Mouse (Mus musculus): ENCODE results near the gene Triobp. TPM values are rescaled to one million over a fixed set of nuclear protein-coding genes. Genes with fewer than 3 reads are reported as not detected.

The Triobp gene
- polyA plus RNA-seq, 1 experiment from 2014 or later = 35.4 TPM

DNA sequence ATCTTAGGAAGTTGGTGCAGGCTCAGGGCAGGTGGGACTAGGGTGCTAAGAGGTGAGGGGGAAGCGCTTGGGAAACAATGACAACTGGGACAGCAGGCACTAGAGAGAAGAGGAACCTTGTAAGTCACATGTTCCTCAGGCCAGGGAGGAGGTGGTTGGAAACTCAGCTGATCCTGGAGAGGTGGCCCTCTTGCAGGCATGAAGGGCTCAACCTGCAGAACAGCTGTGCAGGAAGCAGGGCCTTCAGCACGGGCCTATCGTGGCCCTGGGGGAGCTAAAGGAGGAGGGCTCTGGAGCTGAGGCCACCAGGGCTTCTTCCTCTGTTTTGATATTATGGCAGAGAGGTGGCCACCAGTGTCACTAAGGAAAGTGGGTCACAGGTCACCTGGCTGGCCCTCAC is 49.1 kb downstream of the Triobp start:
- H3K4me2 ChIP-seq (ENCODE audit: low read depth, low read length) = no peak overlapping the region
- no peak overlapping the region for H3K4me3 ChIP-seq (ENCODE audit: low read depth, low read length)
- no peaks in the 10 kb centered on the region for H3K9me3 ChIP-seq (ENCODE audit: control insufficient read depth, low read length)
- H3K9ac ChIP-seq (replicated peaks; ENCODE audit: low read depth, low read length) = no peak overlapping the region
- no peaks in the 10 kb centered on the region for H3K27me3 ChIP-seq (ENCODE audit: control insufficient read depth, insufficient read depth, low read length)
- no peak for ATAC-seq (ENCODE audit: low read depth)
- 96% methylated on average over 3 of the region's 3 CpGs for WGBS
- no peak overlapping the region for H3K27ac ChIP-seq (ENCODE audit: low read depth, low read length)
- no peaks in the 10 kb centered on the region for H3K4me1 ChIP-seq (ENCODE audit: control insufficient read depth, insufficient read depth, low read length)
- peaks cover 36% of the 10 kb centered on the region for H3K36me3 ChIP-seq (ENCODE audit: control insufficient read depth, insufficient read depth, low read length)

DNA sequence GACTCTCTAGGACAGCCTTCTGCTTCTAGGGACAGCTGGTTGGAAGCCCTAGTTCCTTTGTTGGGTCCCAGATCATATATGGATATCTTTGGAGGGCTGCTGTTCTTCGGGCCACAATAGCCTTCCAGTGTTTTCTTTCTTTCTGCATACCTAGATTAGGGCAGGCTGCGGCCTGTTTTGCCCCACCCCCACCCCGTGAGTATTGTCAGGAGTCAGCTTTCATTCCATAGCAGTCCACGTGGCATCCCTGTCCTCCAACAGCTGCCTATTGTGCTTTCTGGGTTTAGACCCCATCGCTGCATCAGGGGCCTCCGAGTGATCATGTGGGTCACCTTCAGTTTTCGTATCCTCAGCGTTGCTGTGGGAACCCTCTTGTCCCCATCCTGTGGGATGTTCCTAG is 50.8 kb downstream of the Triobp start:
- Histone ChIP-seq H3K4me1 (ENCODE audit: control insufficient read depth, insufficient read depth, low read length) (no peaks in the 10 kb centered on the region), H3K27ac (ENCODE audit: low read depth, low read length) (no peak overlapping the region), H3K4me3 (ENCODE audit: low read depth, low read length) (no peak overlapping the region), H3K9ac (replicated peaks; ENCODE audit: low read depth, low read length) (no peak overlapping the region), H3K4me2 (ENCODE audit: low read depth, low read length) (no peak overlapping the region), H3K36me3 (ENCODE audit: control insufficient read depth, insufficient read depth, low read length) (peaks cover 40% of the 10 kb centered on the region), H3K27me3 (ENCODE audit: control insufficient read depth, insufficient read depth, low read length) (no peaks in the 10 kb centered on the region), H3K9me3 (ENCODE audit: control insufficient read depth, low read length) (no peaks in the 10 kb centered on the region)
- no peak for ATAC-seq (ENCODE audit: low read depth)
- 74% methylated on average over 8 of the region's 8 CpGs for WGBS

GRCm38 (mm10) chr15:78999586-78999985 is 52.1 kb downstream of the Triobp start:
- Histone ChIP-seq H3K27ac (ENCODE audit: low read depth, low read length) (no peak overlapping the region), H3K4me2 (ENCODE audit: low read depth, low read length) (no peak overlapping the region), H3K4me3 (ENCODE audit: low read depth, low read length) (no peak overlapping the region), H3K27me3 (ENCODE audit: control insufficient read depth, insufficient read depth, low read length) (no peaks in the 10 kb centered on the region), H3K9ac (replicated peaks; ENCODE audit: low read depth, low read length) (no peak overlapping the region), H3K9me3 (ENCODE audit: control insufficient read depth, low read length) (no peaks in the 10 kb centered on the region), H3K36me3 (ENCODE audit: control insufficient read depth, insufficient read depth, low read length) (peaks cover 37% of the 10 kb centered on the region), H3K4me1 (ENCODE audit: control insufficient read depth, insufficient read depth, low read length) (no peaks in the 10 kb centered on the region)
- WGBS = 83% methylated on average over 11 of the region's 11 CpGs
- no peak for ATAC-seq (ENCODE audit: low read depth)

- ATAC-seq (ENCODE audit: low read depth) = no peak
- Histone ChIP-seq H3K4me3 (ENCODE audit: low read depth, low read length) (no peak overlapping the region), H3K27me3 (ENCODE audit: control insufficient read depth, insufficient read depth, low read length) (no peaks in the 10 kb centered on the region), H3K27ac (ENCODE audit: low read depth, low read length) (no peak overlapping the region), H3K36me3 (ENCODE audit: control insufficient read depth, insufficient read depth, low read length) (peaks cover 39% of the 10 kb centered on the region), H3K9ac (replicated peaks; ENCODE audit: low read depth, low read length) (no peak overlapping the region), H3K9me3 (ENCODE audit: control insufficient read depth, low read length) (no peaks in the 10 kb centered on the region), H3K4me2 (ENCODE audit: low read depth, low read length) (no peak overlapping the region), H3K4me1 (ENCODE audit: control insufficient read depth, insufficient read depth, low read length) (no peaks in the 10 kb centered on the region)
- WGBS = 77% methylated on average over 7 of the region's 7 CpGs
These were observed 52.9 kb downstream of the Triobp start for GRCm38 (mm10) chr15:79000357-79000791.

- WGBS = 94% methylated on average over 5 of the region's 5 CpGs
- H3K4me2 ChIP-seq (ENCODE audit: low read depth, low read length) = no peak overlapping the region
- no peaks in the 10 kb centered on the region for H3K9me3 ChIP-seq (ENCODE audit: control insufficient read depth, low read length)
- no peaks in the 10 kb centered on the region for H3K27me3 ChIP-seq (ENCODE audit: control insufficient read depth, insufficient read depth, low read length)
- no peak overlapping the region for H3K4me3 ChIP-seq (ENCODE audit: low read depth, low read length)
- ATAC-seq (ENCODE audit: low read depth) = no peak
- no peaks in the 10 kb centered on the region for H3K4me1 ChIP-seq (ENCODE audit: control insufficient read depth, insufficient read depth, low read length)
- H3K36me3 ChIP-seq (ENCODE audit: control insufficient read depth, insufficient read depth, low read length) = peaks cover 42% of the 10 kb centered on the region
- no peak overlapping the region for H3K27ac ChIP-seq (ENCODE audit: low read depth, low read length)
- H3K9ac ChIP-seq (replicated peaks; ENCODE audit: low read depth, low read length) = no peak overlapping the region
These were observed 54.0 kb downstream of the Triobp start for GRCm38 (mm10) chr15:79001559-79001958.

DNA sequence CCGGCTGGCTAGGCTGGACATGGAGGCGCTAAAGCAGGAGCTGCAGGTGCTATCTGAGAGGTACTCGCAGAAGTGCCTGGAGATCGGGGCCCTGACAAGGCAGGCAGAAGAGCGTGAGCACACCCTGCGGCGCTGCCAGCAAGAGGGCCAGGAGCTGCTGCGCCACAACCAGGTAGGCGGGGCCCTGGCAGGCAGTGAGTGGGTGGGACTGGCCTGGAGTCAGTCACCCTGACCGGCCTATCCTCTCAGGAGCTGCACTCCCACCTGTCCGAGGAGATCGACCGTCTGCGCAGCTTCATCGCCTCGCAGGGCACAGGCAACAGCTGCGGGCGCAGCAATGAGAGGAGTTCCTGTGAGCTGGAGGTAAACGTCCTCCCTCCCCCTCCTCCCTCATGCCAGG is 54.5 kb downstream of the Triobp start:
- Histone ChIP-seq H3K4me3 (ENCODE audit: low read depth, low read length) (no peak overlapping the region), H3K27me3 (ENCODE audit: control insufficient read depth, insufficient read depth, low read length) (no peaks in the 10 kb centered on the region), H3K9me3 (ENCODE audit: control insufficient read depth, low read length) (no peaks in the 10 kb centered on the region), H3K4me2 (ENCODE audit: low read depth, low read length) (no peak overlapping the region), H3K36me3 (ENCODE audit: control insufficient read depth, insufficient read depth, low read length) (peaks cover 42% of the 10 kb centered on the region), H3K4me1 (ENCODE audit: control insufficient read depth, insufficient read depth, low read length) (no peaks in the 10 kb centered on the region), H3K27ac (ENCODE audit: low read depth, low read length) (no peak overlapping the region), H3K9ac (replicated peaks; ENCODE audit: low read depth, low read length) (no peak overlapping the region)
- ATAC-seq (ENCODE audit: low read depth) = no peak
- WGBS = 58% methylated on average over 19 of the region's 19 CpGs

DNA sequence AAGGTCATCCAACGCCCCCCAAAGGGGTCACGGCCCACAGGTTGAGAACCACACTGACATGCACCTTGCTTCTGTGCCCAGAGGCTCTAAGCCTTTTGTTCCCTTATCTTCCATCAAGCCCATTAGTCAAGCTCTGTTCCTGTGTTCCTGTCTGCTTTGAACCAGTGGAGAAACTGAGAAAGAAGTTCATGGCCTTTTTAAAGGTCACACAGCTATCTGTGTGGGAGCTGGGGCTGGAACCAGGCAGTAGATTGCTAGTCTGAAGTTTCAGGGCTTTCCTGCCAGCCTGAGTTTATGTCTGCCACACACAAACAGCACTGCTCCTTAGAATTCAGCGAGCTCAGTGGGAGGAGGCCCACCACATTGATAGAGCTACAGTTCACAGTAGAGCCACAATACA is 55.6 kb downstream of the Triobp start:
- Histone ChIP-seq H3K9me3 (ENCODE audit: control insufficient read depth, low read length) (no peaks in the 10 kb centered on the region), H3K4me2 (ENCODE audit: low read depth, low read length) (no peak overlapping the region)

GRCm38 (mm10) chr15:79005581-79005980 is 58.1 kb downstream of the Triobp start:
- Histone ChIP-seq H3K4me2 (ENCODE audit: low read depth, low read length) (no peak overlapping the region), H3K27me3 (ENCODE audit: control insufficient read depth, insufficient read depth, low read length) (no peaks in the 10 kb centered on the region), H3K4me3 (ENCODE audit: low read depth, low read length) (no peak overlapping the region), H3K27ac (ENCODE audit: low read depth, low read length) (no peak overlapping the region), H3K4me1 (ENCODE audit: control insufficient read depth, insufficient read depth, low read length) (no peaks in the 10 kb centered on the region), H3K36me3 (ENCODE audit: control insufficient read depth, insufficient read depth, low read length) (peaks cover 37% of the 10 kb centered on the region), H3K9ac (replicated peaks; ENCODE audit: low read depth, low read length) (no peak overlapping the region), H3K9me3 (ENCODE audit: control insufficient read depth, low read length) (no peaks in the 10 kb centered on the region)
- 91% methylated on average over 9 of the region's 9 CpGs for WGBS
- ATAC-seq (ENCODE audit: low read depth) = no peak

More for the DNA sequence above, 55.6 kb downstream of the Triobp start:
- Histone ChIP-seq H3K36me3 (ENCODE audit: control insufficient read depth, insufficient read depth, low read length) (peaks cover 42% of the 10 kb centered on the region), H3K4me3 (ENCODE audit: low read depth, low read length) (no peak overlapping the region), H3K9ac (replicated peaks; ENCODE audit: low read depth, low read length) (no peak overlapping the region), H3K4me1 (ENCODE audit: control insufficient read depth, insufficient read depth, low read length) (no peaks in the 10 kb centered on the region), H3K27ac (ENCODE audit: low read depth, low read length) (no peak overlapping the region), H3K27me3 (ENCODE audit: control insufficient read depth, insufficient read depth, low read length) (no peaks in the 10 kb centered on the region)
- 89% methylated on average over 3 of the region's 3 CpGs for WGBS
- no peak for ATAC-seq (ENCODE audit: low read depth)

DNA sequence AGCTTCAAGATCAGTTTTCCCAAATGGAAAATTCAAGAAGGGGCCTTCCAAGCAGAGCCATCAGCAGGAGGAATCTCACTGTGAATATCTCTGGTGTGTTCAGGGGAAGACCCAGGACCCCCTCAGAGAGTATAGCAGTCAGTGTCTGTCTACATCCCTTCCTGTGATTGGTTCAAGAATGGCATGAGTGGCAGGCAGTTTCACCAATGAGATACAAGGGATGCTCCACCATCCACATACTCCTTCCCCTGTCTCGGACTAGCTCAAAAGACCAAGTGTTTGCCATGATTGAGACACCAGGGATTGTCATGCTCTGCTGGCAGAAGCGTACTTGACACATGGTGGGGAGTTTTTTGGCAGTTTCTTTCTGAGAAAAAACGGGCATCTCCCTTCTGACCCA is 59.1 kb downstream of the Triobp start:
- H3K4me3 ChIP-seq (ENCODE audit: low read depth, low read length) = no peak overlapping the region
- peaks cover 34% of the 10 kb centered on the region for H3K36me3 ChIP-seq (ENCODE audit: control insufficient read depth, insufficient read depth, low read length)
- H3K4me1 ChIP-seq (ENCODE audit: control insufficient read depth, insufficient read depth, low read length) = no peaks in the 10 kb centered on the region
- no peaks in the 10 kb centered on the region for H3K27me3 ChIP-seq (ENCODE audit: control insufficient read depth, insufficient read depth, low read length)
- H3K9ac ChIP-seq (replicated peaks; ENCODE audit: low read depth, low read length) = no peak overlapping the region
- no peaks in the 10 kb centered on the region for H3K9me3 ChIP-seq (ENCODE audit: control insufficient read depth, low read length)
- no peak overlapping the region for H3K4me2 ChIP-seq (ENCODE audit: low read depth, low read length)
- WGBS = 74% methylated on average over 3 of the region's 3 CpGs
- ATAC-seq (ENCODE audit: low read depth) = no peak
- H3K27ac ChIP-seq (ENCODE audit: low read depth, low read length) = no peak overlapping the region

DNA sequence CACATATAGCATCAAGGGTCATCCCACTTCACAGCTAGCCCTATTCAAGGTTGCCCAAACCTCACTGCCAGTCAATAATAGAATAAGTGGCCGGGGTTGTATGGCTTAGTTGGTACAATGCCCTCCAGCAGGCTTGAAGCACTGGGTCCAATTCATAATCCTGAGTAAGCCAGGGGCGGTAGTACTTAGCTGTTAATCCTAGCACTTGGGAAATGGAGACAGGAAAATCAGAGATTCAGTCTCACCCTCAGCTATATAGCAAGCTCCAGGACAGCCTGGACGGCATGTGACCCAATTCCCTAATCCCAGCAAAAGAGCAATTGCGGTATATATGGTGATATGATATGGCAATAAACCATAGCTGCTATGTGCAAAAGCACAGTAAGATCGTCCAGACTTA is 59.5 kb downstream of the Triobp start:
- Histone ChIP-seq H3K4me3 (ENCODE audit: low read depth, low read length) (no peak overlapping the region), H3K4me2 (ENCODE audit: low read depth, low read length) (no peak overlapping the region), H3K9me3 (ENCODE audit: control insufficient read depth, low read length) (no peaks in the 10 kb centered on the region), H3K27me3 (ENCODE audit: control insufficient read depth, insufficient read depth, low read length) (no peaks in the 10 kb centered on the region), H3K36me3 (ENCODE audit: control insufficient read depth, insufficient read depth, low read length) (peaks cover 30% of the 10 kb centered on the region), H3K27ac (ENCODE audit: low read depth, low read length) (no peak overlapping the region), H3K9ac (replicated peaks; ENCODE audit: low read depth, low read length) (no peak overlapping the region), H3K4me1 (ENCODE audit: control insufficient read depth, insufficient read depth, low read length) (no peaks in the 10 kb centered on the region)
- no peak for ATAC-seq (ENCODE audit: low read depth)
- 90% methylated on average over 5 of the region's 5 CpGs for WGBS

Data from neural tube, embryonic 14.5 days (tissue).